Mouse (Mus musculus): ENCODE measurements around the gene Rmnd1. TPM values are rescaled to one million over a fixed set of nuclear protein-coding genes. Genes with fewer than 3 reads are reported as not detected.

The Rmnd1 gene
- total and polyA plus RNA-seq, 3 experiments: 39.5 to 54.3 (median 42.8) TPM

DNA sequence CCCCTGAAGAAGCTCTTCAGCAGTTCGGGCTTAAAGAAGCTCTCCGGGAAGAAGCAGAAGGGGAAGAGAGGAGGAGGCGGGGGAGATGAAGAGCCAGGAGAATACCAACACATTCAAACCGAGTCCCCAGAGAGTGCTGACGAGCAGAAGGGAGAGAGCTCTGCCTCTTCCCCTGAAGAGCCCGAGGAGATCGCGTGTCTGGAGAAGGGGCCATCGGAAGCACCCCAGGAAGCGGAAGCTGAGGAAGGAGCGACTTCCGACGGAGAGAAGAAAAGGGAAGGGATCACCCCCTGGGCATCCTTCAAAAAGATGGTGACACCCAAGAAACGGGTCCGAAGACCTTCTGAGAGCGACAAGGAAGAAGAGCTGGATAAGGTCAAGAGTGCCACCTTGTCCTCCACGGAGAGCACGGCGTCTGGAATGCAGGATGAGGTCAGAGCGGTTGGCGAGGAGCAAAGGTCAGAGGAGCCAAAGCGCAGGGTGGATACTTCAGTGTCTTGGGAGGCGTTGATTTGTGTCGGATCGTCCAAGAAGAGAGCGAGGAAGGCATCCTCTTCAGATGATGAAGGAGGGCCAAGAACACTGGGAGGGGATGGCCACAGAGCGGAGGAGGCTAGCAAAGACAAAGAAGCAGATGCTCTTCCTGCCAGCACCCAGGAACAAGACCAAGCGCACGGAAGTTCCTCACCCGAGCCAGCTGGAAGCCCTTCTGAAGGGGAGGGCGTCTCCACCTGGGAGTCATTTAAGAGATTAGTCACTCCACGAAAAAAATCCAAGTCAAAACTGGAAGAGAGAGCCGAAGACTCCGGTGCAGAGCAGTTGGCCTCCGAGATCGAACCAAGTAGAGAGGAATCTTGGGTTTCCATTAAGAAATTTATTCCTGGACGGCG, 77.6 kb downstream of the Rmnd1 start:
- no peak for DNase-seq

Other genes with a start within 250 kb of the Rmnd1 start
- 10 to 100 TPM; 17.1 to 21.8 TPM for gene Akap12, start 166.0 kb downstream of the Rmnd1 start, total RNA-seq (2021)
- 1.6 and 1.9 TPM in 2 replicates for gene Akap12, start 166.0 kb downstream of the Rmnd1 start, polyA plus RNA-seq (2012; rRNA removed)
- 10 to 100 TPM in 1 of 2 experiments, 1 to 10 TPM in 1; 8.3 to 13.7 TPM for gene Zbtb2, start 44.3 kb downstream of the Rmnd1 start, total RNA-seq (2021)
- 5.2 and 6.3 TPM in 2 replicates for gene Zbtb2, start 44.3 kb downstream of the Rmnd1 start, polyA plus RNA-seq (2012; rRNA removed)
- gene Armt1, start 79 bp upstream of the Rmnd1 start, total RNA-seq (2021): 10 to 100 TPM; 12.6 to 16.1 TPM
- gene Armt1, start 79 bp upstream of the Rmnd1 start, polyA plus RNA-seq (2012; rRNA removed): 2.3 and 4.8 TPM in 2 replicates
- 1 to 10 TPM in 1 of 2 experiments, under 1 TPM in 1; 0.40 to 1.1 TPM for gene Ccdc170, start 50.1 kb upstream of the Rmnd1 start, total RNA-seq (2021)
- 0.10 and 0.12 TPM in 2 replicates for gene Ccdc170, start 50.1 kb upstream of the Rmnd1 start, polyA plus RNA-seq (2012; rRNA removed)
- 10 to 100 TPM; 17.3 to 31.9 TPM for gene Esr1, start 179.2 kb upstream of the Rmnd1 start, total RNA-seq (2021)
- gene Esr1, start 179.2 kb upstream of the Rmnd1 start, polyA plus RNA-seq (2012; rRNA removed): 15.3 and 22.1 TPM in 2 replicates